Mouse (Mus musculus) lung, embryonic 16.5 days (tissue): ENCODE data around the gene Mtmr1. TPM values are rescaled to one million over a fixed set of nuclear protein-coding genes. Genes with fewer than 3 reads are reported as not detected.

Experiments used
- ATAC-seq: fragments of 200-750 bp; cut with Nextera tagmentation; 2 replicates; pipeline ENCODE4 v1.8.0; 2017; ENCODE audit warnings: low read depth, mild to moderate bottlenecking, moderate library complexity
- H3K27ac ChIP-seq: fragments of 300-500 bp; sonication (generic); 2 replicates; pipeline ENCODE4 v1.5.1; 2014; ENCODE audit warnings: mild to moderate bottlenecking, control low read depth, low read length
- H3K27me3 ChIP-seq: fragments of 300-500 bp; sonication (generic); 2 replicates; pipeline ENCODE4 v1.6.1; 2014; ENCODE audit warnings: low read depth, low read length, mixed read lengths; ENCODE audit not compliant: control insufficient read depth, insufficient read depth
- H3K36me3 ChIP-seq: fragments of 300-500 bp; sonication (generic); 2 replicates; pipeline ENCODE4 v1.6.1; 2014; ENCODE audit warnings: low read length; ENCODE audit not compliant: control insufficient read depth, insufficient read depth
- H3K4me1 ChIP-seq: fragments of 300-500 bp; sonication (generic); replicated peaks from 2 replicates; pipeline ENCODE4 v1.6.1; 2014; ENCODE audit warnings: low read length, mixed read lengths; ENCODE audit not compliant: control insufficient read depth, insufficient read depth
- H3K4me2 ChIP-seq: fragments of 300-500 bp; sonication (generic); 2 replicates; pipeline ENCODE4 v1.6.1; 2014; ENCODE audit warnings: low read depth, low read length, control low read depth
- H3K4me3 ChIP-seq: fragments of 300-500 bp; sonication (generic); 2 replicates; pipeline ENCODE4 v1.5.1; 2014; ENCODE audit warnings: mild to moderate bottlenecking, low read length, control low read depth
- H3K9ac ChIP-seq: fragments of 300-500 bp; sonication (generic); 2 replicates; pipeline ENCODE4 v1.6.1; 2014; ENCODE audit warnings: low read length, control low read depth
- H3K9me3 ChIP-seq: fragments of 300-500 bp; sonication (generic); 2 replicates; pipeline ENCODE4 v1.6.1; 2016; ENCODE audit warnings: low read length; ENCODE audit not compliant: control insufficient read depth
- WGBS: fragments of 180-500 bp; shearing (Covaris S2); extraction: QIAGEN DNeasy Blood & Tissue Kit; methylation state at CpG from one replicate; pipeline ENCODE4 v1.1.7; 2014; 5-methylcytosine and 5-hydroxymethylcytosine counted together
- polyA plus RNA-seq: library from polyadenylated mRNA; unstranded; fragments of >200 nt; fragmentation: Nextera tagmentation; extraction: Ambion mirVana; gene quantifications from 2 replicates; pipeline ENCODE4 v1.2.1, GENCODE M21; 2015

Gene Mtmr1
- polyA plus RNA-seq, 1 experiment from 2014 or later, result 9.9 TPM

- Histone ChIP-seq H3K36me3 (no peaks in the 10 kb centered on the region), H3K9me3 (no peaks in the 10 kb centered on the region), H3K4me3 (no peak overlapping the region), H3K27ac (no peak overlapping the region), H3K4me2 (no peak overlapping the region), H3K9ac (no peak overlapping the region), H3K4me1 (no peaks in the 10 kb centered on the region), H3K27me3 (no peaks in the 10 kb centered on the region)
- no peak for ATAC-seq
- 42% methylated on average over 5 of the region's 5 CpGs for WGBS
Measured at GRCm38 (mm10) chrX:71381571-71381970, 17.0 kb downstream of the Mtmr1 start.

DNA sequence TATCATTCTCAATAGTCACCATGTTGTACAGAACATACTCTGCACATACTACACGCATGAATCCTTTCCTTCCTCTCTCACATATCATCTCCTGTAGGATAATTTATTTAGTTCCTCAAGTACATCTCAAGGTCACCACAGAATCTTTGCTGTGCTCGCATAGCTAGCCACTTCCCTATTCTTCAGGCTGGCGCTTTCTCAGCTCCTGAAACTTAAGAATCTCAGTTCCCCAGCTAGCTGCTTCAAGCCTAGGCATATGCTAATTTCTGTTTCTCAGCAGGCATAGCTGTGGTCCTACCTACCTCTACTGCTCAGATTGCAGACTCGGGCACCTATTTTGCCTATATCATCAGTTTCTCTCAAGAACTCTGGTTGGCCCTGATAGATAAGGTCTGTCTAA, 31.8 kb downstream of the Mtmr1 start:
- no peak overlapping the region for H3K27ac ChIP-seq
- no peaks in the 10 kb centered on the region for H3K27me3 ChIP-seq
- no peaks in the 10 kb centered on the region for H3K9me3 ChIP-seq
- H3K4me3 ChIP-seq, result no peak overlapping the region
- H3K4me1 ChIP-seq, result no peaks in the 10 kb centered on the region
- no peaks in the 10 kb centered on the region for H3K36me3 ChIP-seq
- WGBS, result 77% methylated on average over 4 of the region's 4 CpGs
- no peak for ATAC-seq
- H3K9ac ChIP-seq, result no peak overlapping the region
- H3K4me2 ChIP-seq, result no peak overlapping the region

DNA sequence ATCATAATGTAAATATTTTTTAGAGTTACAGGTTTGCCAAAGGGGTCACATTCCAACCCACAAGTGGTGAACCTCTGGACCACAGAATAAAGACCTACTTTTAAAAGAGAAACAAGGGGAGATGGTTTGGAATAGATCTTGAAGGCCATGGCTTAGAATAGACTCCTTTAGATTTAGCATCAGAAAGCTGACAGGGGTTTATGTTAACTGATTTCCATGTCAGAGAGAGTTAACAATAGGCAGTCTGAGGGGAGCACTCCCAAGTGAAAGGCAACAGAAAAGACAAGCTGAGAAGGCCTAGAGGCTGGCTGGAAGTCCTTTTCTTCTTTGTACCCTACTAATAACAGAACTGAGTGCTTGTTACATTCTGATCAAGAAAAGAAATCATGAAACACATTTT, 41.7 kb downstream of the Mtmr1 start:
- no peak for ATAC-seq
- Histone ChIP-seq H3K27me3 (no peaks in the 10 kb centered on the region), H3K36me3 (no peaks in the 10 kb centered on the region), H3K4me2 (no peak overlapping the region), H3K9me3 (no peaks in the 10 kb centered on the region), H3K4me3 (no peak overlapping the region), H3K9ac (no peak overlapping the region), H3K4me1 (no peaks in the 10 kb centered on the region), H3K27ac (no peak overlapping the region)

GRCm38 (mm10) chrX:71408386-71408785, 43.8 kb downstream of the Mtmr1 start:
- no peak for ATAC-seq
- no peak overlapping the region for H3K9ac ChIP-seq
- H3K27ac ChIP-seq, result no peak overlapping the region
- no peak overlapping the region for H3K4me3 ChIP-seq
- no peaks in the 10 kb centered on the region for H3K36me3 ChIP-seq
- no peaks in the 10 kb centered on the region for H3K4me1 ChIP-seq
- WGBS, result 85% methylated on average over 1 of the region's 1 CpGs
- H3K27me3 ChIP-seq, result no peaks in the 10 kb centered on the region
- H3K4me2 ChIP-seq, result no peak overlapping the region
- H3K9me3 ChIP-seq, result no peaks in the 10 kb centered on the region

- no peaks in the 10 kb centered on the region for H3K27me3 ChIP-seq
- H3K36me3 ChIP-seq, result no peaks in the 10 kb centered on the region
- H3K4me3 ChIP-seq, result no peak overlapping the region
- no peak for ATAC-seq
- H3K9ac ChIP-seq, result no peak overlapping the region
- H3K9me3 ChIP-seq, result no peaks in the 10 kb centered on the region
- WGBS, result 48% methylated on average over 3 of the region's 3 CpGs
- no peaks in the 10 kb centered on the region for H3K4me1 ChIP-seq
- no peak overlapping the region for H3K27ac ChIP-seq
- no peak overlapping the region for H3K4me2 ChIP-seq
Measured at GRCm38 (mm10) chrX:71412776-71413175, 48.2 kb downstream of the Mtmr1 start.

DNA sequence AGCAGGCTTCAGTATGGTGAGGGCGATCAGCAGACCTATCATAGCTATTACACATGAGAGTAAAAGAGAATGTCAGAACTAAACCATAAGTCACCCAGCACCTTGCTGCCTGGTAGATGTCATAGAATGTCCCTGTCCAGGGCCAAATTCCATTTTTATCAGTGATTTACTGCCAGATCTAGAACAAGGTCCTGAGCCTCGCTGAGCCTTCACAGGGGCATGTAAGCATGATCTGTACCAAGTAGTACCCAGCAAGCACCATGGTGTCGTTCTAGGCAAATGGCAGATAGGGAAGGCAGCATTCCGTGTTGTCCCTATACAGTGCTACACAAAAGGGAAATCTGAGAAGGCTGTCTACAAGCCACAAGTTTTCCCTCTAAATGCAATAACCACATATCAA, 49.1 kb downstream of the Mtmr1 start:
- Histone ChIP-seq H3K27me3 (no peaks in the 10 kb centered on the region), H3K9ac (no peak overlapping the region), H3K9me3 (no peaks in the 10 kb centered on the region), H3K4me2 (no peak overlapping the region), H3K4me3 (no peak overlapping the region), H3K4me1 (no peaks in the 10 kb centered on the region), H3K36me3 (no peaks in the 10 kb centered on the region), H3K27ac (no peak overlapping the region)
- WGBS, result 78% methylated on average over 4 of the region's 4 CpGs
- ATAC-seq, result no peak

GRCm38 (mm10) chrX:71424852-71425251, 60.3 kb downstream of the Mtmr1 start:
- 70% methylated on average over 1 of the region's 1 CpGs for WGBS
- H3K9me3 ChIP-seq, result no peaks in the 10 kb centered on the region
- H3K9ac ChIP-seq, result no peak overlapping the region
- H3K27ac ChIP-seq, result no peak overlapping the region
- H3K4me2 ChIP-seq, result no peak overlapping the region
- no peaks in the 10 kb centered on the region for H3K4me1 ChIP-seq
- no peaks in the 10 kb centered on the region; the same call in 1 of the 2 replicates for H3K36me3 ChIP-seq
- no peak for ATAC-seq
- no peak overlapping the region for H3K4me3 ChIP-seq
- H3K27me3 ChIP-seq, result no peaks in the 10 kb centered on the region

DNA sequence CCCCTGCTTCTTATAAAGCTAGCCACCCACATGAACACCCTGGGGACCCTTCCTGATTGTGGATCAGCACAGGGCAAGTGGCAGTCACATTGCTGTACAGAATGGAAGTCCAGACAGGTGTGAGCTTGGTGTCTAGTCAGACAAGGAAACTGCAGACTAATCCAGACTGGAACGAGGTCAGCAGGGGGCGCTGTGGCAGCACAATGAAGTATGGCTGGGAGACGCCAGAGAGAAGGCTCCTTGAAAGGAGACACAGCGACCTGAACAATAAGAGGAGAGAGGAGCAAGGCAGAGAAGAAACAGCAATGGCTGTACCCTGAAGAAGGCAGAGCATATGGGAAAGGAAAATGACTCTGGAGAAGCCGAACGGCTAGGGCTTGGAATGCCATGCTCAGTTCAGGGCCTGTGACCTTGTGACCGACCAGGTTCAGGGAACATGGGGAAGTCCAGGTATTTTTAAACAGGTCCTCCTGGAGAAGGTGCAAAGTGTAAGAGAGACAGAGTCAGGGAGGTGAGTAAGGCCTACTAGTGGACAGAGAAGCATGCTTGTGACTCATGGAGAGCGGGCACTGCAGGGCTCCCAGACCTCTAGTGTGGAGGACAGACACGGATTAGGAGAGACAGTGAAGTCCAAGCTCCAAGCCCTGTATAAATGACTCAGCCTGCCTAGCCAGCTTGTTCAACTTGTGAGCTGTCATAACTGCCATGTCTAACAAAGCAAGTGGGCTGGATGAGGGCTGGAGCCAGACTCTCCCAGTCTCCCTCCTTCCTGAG, 61.4 kb downstream of the Mtmr1 start:
- peak; percentile 60; the same call in 1 of the 2 replicates for ATAC-seq
- no peak overlapping the region for H3K4me2 ChIP-seq
- WGBS, result 39% methylated on average over 9 of the region's 9 CpGs

GRCm38 (mm10) chrX:71427491-71427890, 62.9 kb downstream of the Mtmr1 start:
- no peaks in the 10 kb centered on the region for H3K9me3 ChIP-seq
- H3K36me3 ChIP-seq, result no peaks in the 10 kb centered on the region
- no peak overlapping the region for H3K4me2 ChIP-seq
- H3K4me1 ChIP-seq, result no peaks in the 10 kb centered on the region
- ATAC-seq, result no peak
- H3K27ac ChIP-seq, result no peak overlapping the region
- H3K27me3 ChIP-seq, result no peaks in the 10 kb centered on the region
- no peak overlapping the region for H3K4me3 ChIP-seq
- no peak overlapping the region for H3K9ac ChIP-seq

More for the DNA sequence above, 61.4 kb downstream of the Mtmr1 start:
- no peak overlapping the region for H3K4me3 ChIP-seq
- no peaks in the 10 kb centered on the region for H3K9me3 ChIP-seq
- H3K27me3 ChIP-seq, result no peaks in the 10 kb centered on the region
- no peak overlapping the region for H3K9ac ChIP-seq
- H3K27ac ChIP-seq, result no peak overlapping the region
- no peaks in the 10 kb centered on the region for H3K36me3 ChIP-seq
- no peaks in the 10 kb centered on the region for H3K4me1 ChIP-seq

DNA sequence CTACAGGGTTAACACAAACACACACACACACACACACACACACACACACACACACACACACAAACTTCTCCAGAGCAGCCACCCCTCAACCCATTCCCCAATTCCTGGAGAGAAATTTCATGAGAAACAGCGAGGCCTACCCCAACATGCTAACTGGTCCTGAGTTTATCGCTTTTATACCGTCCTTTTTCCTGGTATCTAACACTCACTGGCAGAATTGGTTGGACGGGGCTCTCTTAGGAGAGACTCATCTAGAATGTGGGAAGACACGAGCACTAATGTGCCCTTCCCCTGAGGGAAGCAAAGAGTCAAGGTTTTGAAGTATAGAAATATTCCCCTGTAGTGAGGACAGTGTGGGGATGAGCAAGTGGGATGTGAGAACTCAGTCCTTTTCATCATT, 66.3 kb downstream of the Mtmr1 start:
- 84% methylated on average over 5 of the region's 5 CpGs for WGBS
- Histone ChIP-seq H3K9ac (no peak overlapping the region), H3K4me1 (no peaks in the 10 kb centered on the region), H3K4me2 (no peak overlapping the region), H3K4me3 (no peak overlapping the region), H3K9me3 (no peaks in the 10 kb centered on the region), H3K27ac (no peak overlapping the region), H3K27me3 (no peaks in the 10 kb centered on the region), H3K36me3 (no peaks in the 10 kb centered on the region)
- no peak for ATAC-seq
